Mouse (Mus musculus): ENCODE data around the gene Rars2. TPM values are rescaled to one million over a fixed set of nuclear protein-coding genes. Genes with fewer than 3 reads are reported as not detected.
"Not testable (repeated sequence)": the region's sequence is repeated elsewhere in the genome, so short reads cannot be mapped to it uniquely, and the experiment has no call there.

Rars2 gene
- 10 to 100 TPM; 32.6 to 33.2 TPM for total RNA-seq (2021)
- long read RNA-seq, transcript Rars2-201 (20 exons, 1,868 nt) = major isoform, 21 of 33 reads
- long read RNA-seq, partial matches to known transcripts = 4 of 33 reads
- long read RNA-seq, other reads (novel, unspliced or antisense) = 8 of 33 reads

DNA sequence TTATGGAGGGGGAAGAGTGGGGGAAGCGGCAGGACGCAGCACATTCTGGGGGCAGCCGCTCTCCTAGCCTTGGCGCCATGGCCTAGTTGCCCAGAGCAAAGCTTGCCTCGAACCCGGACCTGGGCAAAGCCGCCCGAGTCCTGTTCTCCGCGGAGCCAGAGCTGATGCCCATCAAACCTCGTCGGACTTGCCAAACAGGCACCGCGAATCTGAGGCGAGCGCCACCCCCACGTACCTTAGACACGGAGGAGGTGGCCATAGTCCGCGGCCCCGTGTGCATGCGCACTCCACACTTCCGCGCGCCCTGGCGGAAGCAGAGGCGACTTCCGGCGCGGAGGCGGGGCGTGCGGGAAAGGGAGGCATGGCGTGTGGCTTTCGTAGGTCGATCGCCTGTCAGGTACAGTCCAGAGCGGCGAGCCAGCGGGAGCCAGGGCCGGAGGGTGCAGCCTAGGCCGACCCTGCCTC is at the start of gene Rars2, which contains the start of gene Orc3:
Gene Rars2, plus strand, starts transcription at position 328 of the 465 bp plus-strand sequence.
Gene Orc3, minus strand, starts transcription at position 315 of the 465 bp plus-strand sequence.
- DNase-seq (ENCODE audit: low spot score in 2 of 2) = peak; percentile 87 to 90

DNA sequence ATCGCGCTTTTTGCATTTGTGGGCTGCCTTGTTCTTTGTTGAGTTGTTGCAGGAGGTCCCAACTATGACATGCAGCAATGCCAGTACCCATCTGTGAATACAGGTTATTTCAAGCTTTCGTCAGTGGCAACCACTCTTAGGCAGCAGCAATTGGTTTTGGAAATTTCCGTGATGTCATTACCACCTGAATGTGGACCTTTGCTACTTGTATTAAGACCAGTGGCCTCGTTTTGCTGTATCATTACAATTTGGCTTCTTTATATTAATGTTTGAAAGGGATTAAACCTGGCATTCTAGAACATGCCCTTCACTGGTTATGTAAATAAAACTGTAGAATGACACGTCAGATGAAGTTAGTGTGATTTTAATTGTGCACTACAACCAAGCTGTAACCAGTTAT is 48.5 kb upstream of the Rars2 start:
- DNase-seq (ENCODE audit: low spot score in 2 of 2) = no peak

DNA sequence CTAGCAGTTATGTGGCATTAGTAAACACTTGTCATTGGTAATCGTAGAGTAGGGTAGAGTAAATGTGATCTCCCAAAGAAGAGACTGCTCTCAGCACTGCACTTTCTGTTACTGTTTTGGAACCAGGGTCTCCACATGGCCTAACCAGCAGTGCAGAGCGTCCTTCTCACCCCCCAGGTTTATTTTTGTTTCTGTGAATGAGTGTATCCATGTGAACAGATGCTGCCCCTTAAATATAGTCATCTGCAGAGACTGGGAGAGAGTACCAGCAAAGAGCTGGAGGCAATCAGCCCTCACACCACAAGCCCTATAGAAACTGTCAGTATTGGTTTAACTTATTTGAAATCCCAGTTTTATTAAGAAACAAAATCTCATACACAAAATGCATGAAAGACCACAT is 41.9 kb upstream of the Rars2 start:
- DNase-seq (ENCODE audit: low spot score in 2 of 2) = no peak

DNA sequence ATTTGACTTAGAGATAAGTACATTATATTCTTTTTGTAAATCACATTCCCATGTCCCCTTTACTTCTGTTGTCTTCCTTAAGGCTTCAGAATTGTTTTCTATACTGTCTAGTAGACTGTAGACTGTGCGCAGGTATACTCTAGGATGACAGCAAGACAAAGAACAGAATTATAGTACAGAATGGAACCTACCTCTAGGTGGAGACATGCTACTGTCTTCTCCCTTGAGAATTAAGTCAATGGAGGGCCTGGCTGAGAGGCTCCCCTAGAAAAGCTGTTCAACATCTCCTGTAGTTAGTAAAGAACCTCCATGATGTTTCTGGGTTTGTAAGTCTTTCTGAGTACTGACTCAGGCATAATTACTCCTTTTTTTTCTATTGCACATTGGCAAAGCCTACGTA is 37.7 kb upstream of the Rars2 start:
- DNase-seq (ENCODE audit: low spot score in 2 of 2) = no peak

DNA sequence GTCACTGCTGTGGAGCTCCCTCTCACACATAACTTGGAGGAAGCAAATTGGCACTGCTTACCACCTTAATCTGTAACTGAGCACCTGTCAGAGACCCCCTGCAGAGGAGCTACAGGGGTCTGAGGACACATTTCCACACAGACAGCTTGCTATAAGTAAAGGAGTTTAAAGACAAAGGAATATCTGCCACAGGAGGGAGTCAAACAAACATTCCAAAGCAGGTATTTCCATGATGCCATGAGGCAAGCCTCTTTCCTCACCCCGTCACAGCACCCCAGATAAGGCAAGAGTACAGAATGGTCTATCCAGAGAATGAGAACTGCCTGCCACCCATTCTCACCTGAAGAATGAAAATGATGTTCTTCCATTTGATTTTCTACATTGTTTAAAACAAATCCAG is 35.5 kb upstream of the Rars2 start:
- no peak for DNase-seq (ENCODE audit: low spot score in 2 of 2)

DNA sequence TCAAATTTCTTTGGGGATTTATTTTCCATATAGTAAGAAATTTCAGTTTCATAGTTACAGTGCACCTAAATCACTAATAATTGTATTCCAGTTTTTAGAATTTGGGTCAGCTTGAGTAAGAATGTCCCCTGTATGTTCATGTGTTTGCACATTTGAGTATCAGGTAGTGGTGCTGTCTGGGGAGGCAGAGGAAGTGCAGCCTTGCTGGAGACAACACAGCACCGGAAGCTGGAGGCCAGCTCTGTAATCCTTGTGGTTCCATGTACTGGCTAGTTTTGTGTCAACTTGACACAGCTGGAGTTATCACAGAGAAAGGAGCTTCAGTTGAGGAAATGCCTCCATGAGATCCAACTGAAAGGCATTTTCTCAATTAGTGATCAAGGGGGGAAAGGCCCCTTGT is 33.3 kb upstream of the Rars2 start:
- not testable (repeated sequence) for DNase-seq (ENCODE audit: low spot score in 2 of 2)

DNA sequence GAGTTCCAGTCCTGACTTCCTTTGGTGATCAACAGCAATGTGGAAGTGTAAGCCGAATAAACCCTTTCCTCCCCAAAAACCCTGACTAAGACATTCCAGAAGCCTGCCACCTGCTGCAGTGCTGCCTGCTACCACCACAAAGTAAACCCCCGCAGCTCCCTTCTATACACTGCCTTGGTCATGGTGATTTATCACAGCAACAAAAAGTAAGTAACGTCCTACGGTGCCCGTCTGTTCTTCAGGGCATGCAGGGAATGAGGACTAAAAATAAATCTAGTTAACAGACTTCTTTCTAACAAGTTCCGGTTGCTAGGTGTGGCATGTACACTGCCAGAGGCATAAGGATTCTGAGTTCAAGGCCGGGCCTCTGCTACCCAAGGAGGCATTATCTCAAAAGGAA is 32.8 kb upstream of the Rars2 start:
- DNase-seq (ENCODE audit: low spot score in 2 of 2) = no peak

DNA sequence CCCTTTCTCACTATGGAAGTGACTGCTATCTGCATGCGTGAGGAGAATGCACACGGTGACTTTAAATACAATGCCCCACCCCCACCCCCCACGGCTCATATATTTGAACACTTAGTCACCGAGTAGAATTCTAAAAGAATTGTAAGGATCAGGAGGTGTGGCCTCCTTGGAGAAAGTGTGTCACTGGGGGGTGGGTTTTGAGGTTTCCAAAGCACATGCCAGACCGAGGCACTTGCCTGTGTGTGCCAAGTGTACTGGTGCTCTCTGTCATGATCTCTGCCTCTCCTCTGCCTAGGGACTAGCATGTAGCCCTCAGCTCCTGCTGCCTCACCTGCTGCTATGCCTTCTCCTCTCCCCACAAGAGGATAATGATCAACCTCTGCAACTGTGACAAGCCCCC is 32.3 kb upstream of the Rars2 start:
- DNase-seq (ENCODE audit: low spot score in 2 of 2) = no peak

DNA sequence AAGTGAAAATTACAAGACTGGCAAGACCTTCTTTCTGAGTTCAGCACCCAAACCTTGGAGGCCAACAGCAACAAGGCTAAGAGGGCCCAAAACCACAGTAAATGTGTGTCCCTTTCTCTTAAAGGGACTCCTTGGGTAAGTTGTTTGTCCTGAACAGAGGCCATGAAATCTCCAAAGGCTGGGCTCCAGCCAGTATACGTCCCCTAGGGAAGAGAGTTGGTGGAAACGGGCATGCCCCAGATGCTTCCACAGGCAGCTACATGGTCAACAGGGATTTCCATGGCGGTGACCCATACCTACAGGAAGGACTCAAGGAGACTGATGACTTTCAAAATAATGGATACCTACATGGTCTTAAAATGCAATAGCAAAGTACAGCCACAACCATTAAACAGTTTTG is 31.3 kb upstream of the Rars2 start:
- DNase-seq (ENCODE audit: low spot score in 2 of 2) = no peak

DNA sequence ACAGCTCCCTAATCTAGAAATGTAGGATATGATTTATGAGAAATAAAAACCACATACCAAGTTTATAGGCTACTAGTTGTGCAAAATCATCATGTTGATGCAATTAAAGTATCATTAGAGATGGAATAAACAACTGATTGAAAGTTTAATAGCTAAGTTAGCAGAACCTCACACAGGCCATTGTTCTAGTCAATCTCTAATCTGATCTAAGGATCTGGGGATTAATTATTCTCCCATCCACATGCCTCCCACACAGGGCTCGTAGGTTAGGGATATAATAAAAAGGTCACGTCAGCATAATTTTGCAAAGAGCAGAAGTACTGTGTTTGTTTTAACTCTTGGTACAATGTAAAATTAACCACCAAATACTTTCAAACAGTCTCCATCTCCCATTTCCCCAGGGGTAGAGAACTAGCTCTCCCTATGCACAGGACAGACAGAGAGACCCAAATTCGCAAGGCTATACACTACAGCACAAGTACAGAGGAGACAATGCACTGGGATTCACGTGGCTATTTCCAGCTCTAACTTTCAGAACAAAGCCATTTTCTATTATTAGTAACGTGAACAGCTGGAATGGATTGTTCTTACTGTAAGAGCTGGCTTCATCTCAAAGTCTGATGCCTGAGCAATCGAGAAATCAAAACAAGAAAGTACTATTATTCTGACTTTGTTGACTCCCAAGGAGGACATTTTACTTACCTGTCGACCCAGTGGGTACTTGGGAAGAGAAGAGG is 29.7 kb upstream of the Rars2 start:
- no peak for DNase-seq (ENCODE audit: low spot score in 2 of 2)

DNA sequence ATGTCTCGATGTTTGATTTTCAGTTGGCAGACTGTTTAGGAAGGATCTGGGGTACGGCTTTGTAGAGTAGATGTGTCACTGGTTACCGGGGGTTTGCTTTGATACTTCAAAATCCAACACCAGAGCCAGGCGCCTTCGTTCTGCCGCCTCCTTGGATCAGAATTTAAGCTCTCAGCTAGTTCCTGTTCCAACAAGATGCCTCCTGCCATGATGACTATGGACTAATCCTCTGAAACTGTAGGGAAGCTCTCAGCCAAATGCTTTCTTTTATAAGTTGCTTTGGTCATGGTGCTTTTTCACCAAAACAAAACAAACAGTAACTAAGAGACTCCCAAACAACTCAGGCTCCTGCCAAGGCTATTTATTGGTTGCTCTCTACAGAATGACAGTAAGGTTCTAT is 11.6 kb upstream of the Rars2 start:
- no peak for DNase-seq (ENCODE audit: low spot score in 2 of 2)

DNA sequence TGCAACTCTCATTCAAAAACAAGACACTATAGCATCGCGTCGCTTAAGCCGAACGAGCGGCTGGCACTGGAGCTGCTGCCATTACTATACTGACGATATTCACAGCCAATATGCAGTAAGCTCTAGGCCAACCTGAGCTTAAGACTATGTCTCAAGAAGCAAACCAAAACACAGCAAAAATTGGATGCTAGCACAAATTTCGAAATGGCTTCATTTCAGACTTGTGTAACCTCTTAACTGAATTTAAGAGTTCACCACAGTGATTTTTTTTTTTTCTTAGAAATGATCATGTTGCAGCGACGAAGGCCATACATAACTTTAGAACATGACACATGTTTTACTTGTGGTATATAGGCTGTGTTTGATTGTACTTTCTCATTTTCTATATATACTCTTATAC is 8.1 kb upstream of the Rars2 start:
- no peak for DNase-seq (ENCODE audit: low spot score in 2 of 2)

DNA sequence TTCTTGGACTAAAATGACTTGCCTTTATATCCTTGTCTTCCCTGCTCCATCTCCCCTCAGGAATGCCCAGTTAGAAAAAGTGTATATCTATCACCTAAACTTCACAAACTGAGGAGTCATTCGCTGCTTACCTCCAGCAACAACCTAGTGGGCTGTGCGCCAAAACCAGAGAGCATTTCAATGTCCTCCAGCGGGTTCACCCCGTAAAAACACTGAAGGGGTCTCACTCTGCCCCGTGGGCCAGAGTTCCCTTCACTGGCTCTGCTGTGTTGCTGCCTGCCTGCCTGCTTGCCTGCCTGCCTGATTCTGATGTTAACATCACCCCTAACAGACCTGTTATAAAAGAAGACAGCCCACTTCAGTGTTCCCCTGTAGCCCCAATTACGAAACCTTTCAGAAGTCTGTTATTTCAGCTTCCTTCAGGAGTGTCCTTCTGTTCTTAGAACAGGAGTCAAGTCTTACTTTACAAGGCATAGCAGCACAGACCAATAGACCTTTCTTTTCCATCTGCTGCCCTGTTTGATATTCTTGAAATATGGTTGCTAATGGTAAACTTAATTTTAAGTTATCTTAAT is 1.1 kb upstream of the Rars2 start:
- DNase-seq (ENCODE audit: low spot score in 2 of 2) = no peak

DNA sequence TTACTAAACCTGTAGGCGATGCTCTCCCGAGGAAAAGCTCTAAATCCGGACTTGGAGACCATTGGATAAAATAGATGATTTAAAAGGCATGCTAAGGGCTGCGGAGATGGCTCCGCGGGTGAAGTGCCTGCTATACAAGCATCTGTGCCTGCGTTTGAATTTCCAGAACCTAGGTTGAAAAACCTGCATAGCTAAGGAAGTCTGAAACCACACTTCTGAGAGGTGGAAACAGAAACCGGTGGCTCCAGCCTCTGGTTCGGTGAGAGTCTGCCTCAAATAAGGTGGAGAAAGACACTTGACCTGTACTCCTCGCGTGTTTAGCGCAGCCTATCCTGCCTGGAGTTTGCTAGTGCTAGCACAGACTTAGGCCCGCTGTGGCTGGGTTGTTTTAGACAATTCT is 546 bp downstream of the Rars2 start:
- DNase-seq (ENCODE audit: low spot score in 2 of 2) = peak; percentile 14 to 23

DNA sequence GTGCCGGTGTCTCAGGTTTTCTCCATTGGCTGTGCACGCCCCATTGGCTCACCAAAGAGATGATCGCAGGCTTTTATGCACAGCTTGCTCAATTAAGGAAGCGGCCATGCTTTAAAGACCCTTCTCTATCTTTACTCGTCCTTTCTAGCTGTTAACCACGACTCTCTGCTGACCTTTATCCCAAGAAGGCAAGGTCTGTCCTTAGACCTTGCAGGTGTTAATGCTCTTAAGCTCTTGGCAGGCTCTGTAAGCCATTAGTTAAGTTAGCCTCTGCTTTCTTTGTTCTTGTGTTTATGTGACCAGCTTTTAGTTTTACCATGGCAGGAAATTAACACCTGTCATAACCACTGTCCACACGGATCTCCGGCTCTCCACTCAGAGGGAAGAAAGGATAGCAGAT is 1.4 kb downstream of the Rars2 start:
- no peak for DNase-seq (ENCODE audit: low spot score in 2 of 2)

DNA sequence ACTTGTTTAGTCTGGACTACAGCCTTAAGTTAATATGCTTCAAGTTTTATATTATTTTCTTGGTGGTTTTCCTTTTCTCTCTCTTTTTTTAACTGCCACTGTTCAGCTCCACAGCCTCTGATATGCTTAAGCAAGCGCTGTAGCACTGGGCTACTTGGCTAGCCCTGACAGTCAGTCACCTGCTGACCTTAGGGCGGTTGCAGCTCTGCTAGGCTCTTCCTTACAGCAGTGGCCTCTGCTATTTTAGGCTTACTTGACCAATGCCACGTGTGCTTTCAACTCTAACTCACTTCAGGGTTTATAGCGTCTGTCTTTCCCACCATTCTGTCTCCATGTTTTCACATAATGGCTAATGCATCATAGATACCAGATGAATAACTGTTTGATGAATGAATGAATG is 10.8 kb downstream of the Rars2 start:
- DNase-seq (ENCODE audit: low spot score in 2 of 2) = no peak

DNA sequence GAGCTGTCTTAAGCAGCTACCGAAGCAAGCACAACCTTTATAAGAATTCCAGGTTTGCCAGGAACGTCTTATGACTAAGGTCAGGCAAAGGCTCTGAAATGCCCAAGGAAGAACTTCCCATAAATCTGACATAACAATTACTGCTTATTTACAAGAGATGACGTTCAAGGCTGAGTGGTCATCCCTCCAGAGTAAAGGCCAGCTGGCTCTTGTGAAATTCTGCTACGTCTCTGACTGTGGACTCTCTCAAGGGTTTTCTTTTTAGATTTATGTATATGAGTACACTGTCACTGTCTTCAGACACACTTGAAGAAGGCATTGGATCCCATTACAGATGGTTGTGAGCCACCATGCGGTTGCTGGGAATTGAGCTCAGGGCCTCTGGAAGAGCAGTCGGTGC is 11.6 kb downstream of the Rars2 start:
- DNase-seq (ENCODE audit: low spot score in 2 of 2) = no peak

DNA sequence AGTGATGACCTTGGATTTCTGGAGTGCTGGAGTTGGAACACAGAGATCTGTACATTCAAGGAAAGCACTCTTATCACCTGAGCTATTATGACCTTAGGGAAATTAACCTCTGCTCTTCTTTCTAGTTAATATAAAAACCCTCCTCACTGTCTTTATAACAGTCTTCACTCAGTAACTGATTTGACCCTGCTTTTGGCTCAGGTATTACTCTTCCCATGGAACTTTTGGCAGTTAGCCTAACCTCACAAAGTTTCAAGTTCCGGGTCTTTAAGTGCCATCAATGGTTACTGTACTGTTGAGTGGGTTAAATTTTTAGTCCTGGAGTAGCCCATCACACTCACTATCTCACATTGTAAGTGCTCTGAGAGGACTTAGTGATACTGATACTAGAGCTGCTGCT is 15.2 kb downstream of the Rars2 start:
- DNase-seq (ENCODE audit: low spot score in 2 of 2) = no peak

DNA sequence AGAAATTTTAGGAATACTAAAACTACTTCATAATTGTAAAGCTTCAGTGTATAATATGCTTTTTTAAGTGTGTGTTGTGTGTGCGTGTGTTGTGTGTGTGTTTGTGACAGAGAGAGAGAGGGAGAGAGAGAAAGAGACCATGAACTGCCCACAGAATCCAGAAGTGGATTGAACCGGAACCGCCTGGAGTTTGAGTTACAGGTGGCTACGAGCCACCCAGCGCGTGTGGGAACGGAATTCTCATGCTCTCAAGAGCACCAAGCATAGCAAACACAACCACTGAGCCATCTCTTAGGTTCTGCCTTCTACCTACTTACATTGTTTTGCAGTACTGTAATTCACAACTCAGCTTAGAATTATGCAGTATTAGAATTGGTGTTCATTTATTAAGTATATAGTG is 19.4 kb downstream of the Rars2 start:
- DNase-seq (ENCODE audit: low spot score in 2 of 2) = no peak

DNA sequence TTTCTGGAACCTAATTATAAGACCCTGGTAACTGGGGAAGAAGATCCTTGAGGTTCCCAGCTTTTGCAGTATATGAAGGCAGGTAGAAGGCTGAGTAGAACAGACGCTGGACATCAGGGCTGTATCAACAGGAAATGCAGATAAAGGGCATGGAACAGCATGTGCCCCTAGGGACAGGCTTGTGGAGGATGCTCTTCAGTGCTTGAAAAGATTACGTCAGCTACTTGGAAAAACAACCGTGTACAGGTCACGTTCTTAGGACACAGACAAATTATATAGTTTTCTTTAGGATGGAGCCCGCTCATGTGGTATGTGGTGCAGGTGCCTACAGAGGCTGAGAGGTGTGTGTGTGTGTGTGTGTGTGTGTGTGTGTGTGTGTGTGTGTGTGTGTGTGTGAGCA is 21.3 kb downstream of the Rars2 start:
- no peak for DNase-seq (ENCODE audit: low spot score in 2 of 2)

DNA sequence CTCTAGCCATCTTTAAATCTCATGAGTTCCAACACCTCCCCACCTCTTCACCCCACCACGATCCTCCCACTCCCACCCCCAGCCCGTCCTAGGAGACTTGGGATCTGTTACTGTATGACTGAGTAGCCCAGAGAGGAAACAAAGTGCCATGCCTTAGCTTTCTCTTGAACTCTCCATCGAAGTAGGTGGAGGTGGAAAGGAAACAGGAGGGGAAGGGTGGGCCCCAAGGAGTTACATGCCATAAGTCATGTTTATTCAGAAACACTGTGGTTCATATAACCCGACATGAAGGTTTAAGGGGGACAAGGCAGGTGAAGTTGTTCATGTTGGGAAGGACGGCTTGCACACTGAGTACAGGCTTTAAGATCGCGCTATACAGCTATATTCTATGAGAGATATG is 22.6 kb downstream of the Rars2 start:
- DNase-seq (ENCODE audit: low spot score in 2 of 2) = no peak

DNA sequence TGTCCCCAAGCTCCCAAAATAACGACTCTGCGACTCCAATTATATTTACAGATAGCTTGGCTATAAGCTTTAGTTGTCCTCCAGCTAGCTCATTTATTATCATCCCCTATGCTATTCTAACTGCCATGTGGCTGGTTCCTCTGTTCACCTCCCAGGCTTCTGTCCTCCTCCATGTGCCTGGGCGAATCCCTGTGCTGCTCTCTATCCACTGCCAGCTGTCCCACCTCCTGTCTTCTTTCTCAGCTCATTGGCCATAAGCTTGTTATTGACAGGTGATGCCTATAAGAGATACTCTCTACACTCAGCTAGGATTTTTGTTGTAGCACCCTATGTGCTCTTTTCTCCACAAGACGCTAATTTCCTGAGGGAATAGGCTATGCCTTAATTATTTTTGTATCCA is 23.1 kb downstream of the Rars2 start:
- DNase-seq (ENCODE audit: low spot score in 2 of 2) = peak; percentile 19 to 22

Data from layer of hippocampus, postnatal 10 days (tissue).